Mouse (Mus musculus) embryo, embryonic 11 days (tissue): ENCODE measurements around the gene Olfr816.
"Not testable (repeated sequence)": the region's sequence is repeated elsewhere in the genome, so short reads cannot be mapped to it uniquely, and the experiment has no call there.

ENCODE experiments used
- DNase-seq: peaks from one replicate; pipeline ENCODE4 v3.0.0-alpha.2; 2015

The Olfr816 gene

DNA sequence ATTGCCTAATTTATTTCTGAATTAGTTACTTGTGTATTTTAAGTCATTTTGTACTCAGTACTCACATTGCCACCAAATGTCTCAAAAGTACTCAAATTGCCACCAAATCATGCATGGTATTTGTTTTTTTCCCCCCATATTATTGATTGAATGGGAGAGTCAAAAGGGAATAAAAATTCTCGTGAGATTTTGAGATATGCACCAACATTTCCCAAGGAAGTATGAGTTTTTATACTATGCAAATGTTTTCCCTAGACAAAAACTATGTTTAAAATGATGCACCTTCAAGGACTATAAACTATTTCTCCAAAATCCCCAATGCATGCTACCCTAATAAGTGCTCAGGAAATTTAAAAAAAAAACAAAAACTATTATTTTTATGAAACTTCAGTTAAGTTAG, at the start of gene Olfr816:
Gene Olfr816, minus strand, starts transcription at position 101 of the 400 bp plus-strand sequence.
- DNase-seq, result no peak

DNA sequence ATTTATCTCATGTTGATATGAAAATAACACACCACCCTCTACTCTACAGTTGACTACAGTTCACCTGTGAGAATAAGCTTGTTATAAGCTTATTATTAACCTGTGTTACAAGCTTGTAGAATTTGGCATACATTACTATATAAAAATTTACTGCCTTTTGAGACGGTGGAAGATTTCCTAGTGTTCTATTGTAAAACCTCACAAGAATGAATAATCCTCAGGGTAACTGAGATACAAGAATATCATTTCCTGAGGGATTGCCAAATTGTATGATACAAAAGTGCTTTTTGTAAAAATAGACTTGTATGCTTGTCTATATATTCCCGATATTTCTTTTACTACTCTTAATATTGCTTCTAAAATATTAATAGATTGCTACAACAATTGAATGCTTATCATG, 33.6 kb upstream of the Olfr816 start, which contains the start of gene Olfr818:
Gene Olfr818, minus strand, starts transcription at position 101 of the 400 bp plus-strand sequence.
- no peak for DNase-seq

GRCm38 (mm10) chr10:129905767-129906166, 9.6 kb downstream of the Olfr816 start, which contains the start of gene Olfr815:
TSS of gene Olfr815 (minus strand) at chr10:129905867.
- DNase-seq, result not testable (repeated sequence)

- DNase-seq, result no peak
Observed at GRCm38 (mm10) chr10:129885934-129886333, 29.5 kb downstream of the Olfr816 start.

DNA sequence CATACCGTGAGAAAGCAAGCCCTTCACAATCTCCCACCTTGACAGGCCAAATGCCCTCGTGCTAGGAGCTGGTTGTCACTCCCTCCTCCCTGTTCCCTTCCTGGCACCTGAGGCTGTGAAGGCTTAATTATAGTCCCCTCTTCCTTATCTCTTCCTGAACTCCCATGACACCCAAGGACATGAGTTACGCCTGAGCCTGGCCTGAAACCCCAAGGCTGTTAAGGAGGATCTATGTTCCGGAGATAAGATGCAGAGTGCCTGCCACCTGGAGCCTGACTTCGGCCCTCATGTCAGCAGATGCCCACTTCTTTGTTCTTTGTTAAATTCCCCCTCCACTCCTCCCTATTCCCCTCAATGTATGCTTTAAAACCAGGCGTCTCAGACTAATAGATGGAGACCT, 29.9 kb downstream of the Olfr816 start:
- not testable (repeated sequence) for DNase-seq

DNA sequence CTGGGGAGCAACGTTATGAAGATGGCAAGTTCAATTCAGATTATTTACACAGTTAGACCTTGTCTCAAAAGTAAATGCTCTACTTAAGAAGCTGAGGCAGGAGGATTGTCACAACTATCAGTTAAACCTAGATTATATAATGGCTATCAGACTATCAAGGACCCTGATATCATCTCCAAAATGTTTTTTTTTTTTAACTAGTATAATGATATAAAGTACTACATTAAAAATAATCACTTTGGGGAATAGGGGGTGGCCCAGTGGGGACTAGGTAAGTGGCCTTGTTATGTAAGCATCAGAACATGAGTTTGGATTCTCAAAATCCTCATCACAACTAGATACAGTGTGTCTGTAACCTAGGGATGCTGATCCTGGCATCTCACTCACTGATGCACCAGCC, 35.6 kb downstream of the Olfr816 start, which contains the start of gene Olfr814:
Gene Olfr814, minus strand, starts transcription at position 101 of the 400 bp plus-strand sequence.
- not testable (repeated sequence) for DNase-seq
